Mouse (Mus musculus): ENCODE data around the gene Zdhhc19.
"Not testable (repeated sequence)": the region's sequence is repeated elsewhere in the genome, so short reads cannot be mapped to it uniquely, and the experiment has no call there.

Gene Zdhhc19

GRCm38 (mm10) chr16:32487234-32488111 is 8.6 kb upstream of the Zdhhc19 start, which contains the start of gene Slc51a:
TSS of gene Slc51a (minus strand) at chr16:32487879.
- no peak for DNase-seq (ENCODE audit: low spot score in 2 of 2)

GRCm38 (mm10) chr16:32488939-32489338 is 7.1 kb upstream of the Zdhhc19 start:
- no peak for DNase-seq (ENCODE audit: low spot score in 2 of 2)

- not testable (repeated sequence) for DNase-seq (ENCODE audit: low spot score in 2 of 2)
Measured at GRCm38 (mm10) chr16:32494371-32494770, 1.7 kb upstream of the Zdhhc19 start.

DNA sequence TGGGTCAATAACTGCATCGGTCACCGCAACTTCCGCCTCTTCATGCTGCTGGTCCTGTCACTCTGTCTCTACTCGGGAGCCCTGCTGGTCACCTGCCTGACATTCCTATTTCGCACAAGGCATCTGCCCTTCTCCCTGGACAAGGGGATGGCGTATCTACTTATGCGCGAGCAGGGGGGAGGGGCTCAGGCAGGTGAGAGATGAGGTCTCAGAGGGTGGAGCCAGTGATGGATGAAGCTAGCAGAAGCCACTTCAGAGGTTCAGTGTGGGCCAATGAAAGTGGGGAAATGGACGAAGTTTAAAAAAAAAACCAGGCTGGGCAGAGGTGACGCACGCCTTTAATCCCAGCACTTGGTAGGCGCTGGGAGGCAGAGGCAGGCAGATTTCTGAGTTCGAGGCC is 2.9 kb downstream of the Zdhhc19 start:
- no peak for DNase-seq (ENCODE audit: low spot score in 2 of 2)

- peak; percentile 65 to 82 for DNase-seq (ENCODE audit: low spot score in 2 of 2)
Measured at GRCm38 (mm10) chr16:32499430-32500037, 3.5 kb downstream of the Zdhhc19 start.

DNA sequence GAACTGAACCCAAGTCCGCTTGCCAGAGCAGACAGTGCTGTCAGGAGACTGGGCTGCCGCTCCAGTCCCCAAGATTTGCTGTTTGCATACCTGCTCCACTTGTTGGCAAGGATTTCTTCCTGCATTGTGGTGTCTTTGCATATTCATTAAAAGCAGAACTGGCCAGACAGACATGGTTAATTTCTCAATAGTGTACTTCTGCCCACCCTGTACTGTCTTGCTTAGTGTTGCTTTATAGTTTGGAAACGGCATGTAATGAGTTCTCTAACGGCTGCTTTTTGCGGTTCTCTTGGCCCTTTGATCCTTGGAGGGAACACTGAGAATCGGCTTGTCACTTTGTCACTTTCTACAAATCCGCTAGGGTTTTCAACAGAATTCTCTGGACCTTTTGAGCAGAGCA is 5.4 kb downstream of the Zdhhc19 start:
- no peak for DNase-seq (ENCODE audit: low spot score in 2 of 2)

DNA sequence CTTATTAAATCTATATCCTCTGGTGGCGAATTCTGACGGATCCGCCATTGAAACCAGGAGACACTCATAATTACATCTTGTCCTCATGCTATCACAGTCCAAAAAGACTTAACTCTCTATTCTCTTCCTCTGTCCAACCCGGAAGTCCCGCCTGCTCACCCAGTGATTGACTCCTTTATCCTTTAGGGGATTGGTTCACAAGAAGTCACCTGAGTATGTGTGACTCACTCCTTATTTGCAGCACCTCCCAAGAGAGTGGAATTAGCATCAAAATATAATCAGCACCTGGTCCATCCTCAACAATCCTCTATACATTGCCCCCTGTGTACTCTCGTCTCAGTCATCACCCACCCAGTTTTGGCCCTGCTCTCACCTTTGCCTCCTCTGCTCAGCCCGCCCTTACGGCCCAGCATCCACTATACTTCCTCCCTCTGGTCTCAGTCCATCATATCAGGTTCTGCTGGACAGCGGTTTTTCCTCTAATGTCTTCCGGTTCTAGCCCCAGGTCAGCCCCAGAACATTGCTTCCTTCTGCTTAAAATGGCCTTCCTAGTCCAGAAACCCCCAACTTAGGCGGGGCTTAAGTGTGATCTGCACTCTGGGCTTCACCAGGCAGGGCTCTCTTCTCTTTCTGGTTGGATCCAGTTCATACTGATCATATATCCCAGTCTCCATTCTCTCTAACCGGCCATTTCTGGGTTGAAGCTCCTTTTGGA is 6.7 kb downstream of the Zdhhc19 start:
- DNase-seq (ENCODE audit: low spot score in 2 of 2) = no peak

DNA sequence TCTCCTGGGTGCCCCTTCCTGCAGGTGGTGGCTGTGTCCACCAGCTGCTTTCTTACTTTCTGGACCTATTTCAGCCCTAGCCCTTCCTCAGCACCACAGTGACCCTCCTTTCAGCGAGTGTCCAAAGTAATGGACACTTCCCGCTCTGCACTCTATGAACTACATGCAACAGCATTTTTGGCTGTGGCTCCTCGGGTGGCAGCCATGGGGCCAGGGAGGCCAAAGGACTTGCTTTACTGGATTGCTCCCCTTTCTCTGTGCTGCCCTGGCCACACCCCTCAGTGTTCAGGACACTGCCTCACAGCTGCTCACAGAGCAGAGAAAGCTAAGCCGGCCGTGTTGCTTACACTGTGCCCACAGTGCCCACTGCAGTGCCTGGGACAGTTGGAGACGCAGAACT is 7.6 kb downstream of the Zdhhc19 start:
- no peak for DNase-seq (ENCODE audit: low spot score in 2 of 2)

- no peak for DNase-seq (ENCODE audit: low spot score in 2 of 2)
Measured at GRCm38 (mm10) chr16:32506298-32506697, 10.2 kb downstream of the Zdhhc19 start.

GRCm38 (mm10) chr16:32506868-32507267 is 10.8 kb downstream of the Zdhhc19 start:
- DNase-seq (ENCODE audit: low spot score in 2 of 2) = no peak

DNA sequence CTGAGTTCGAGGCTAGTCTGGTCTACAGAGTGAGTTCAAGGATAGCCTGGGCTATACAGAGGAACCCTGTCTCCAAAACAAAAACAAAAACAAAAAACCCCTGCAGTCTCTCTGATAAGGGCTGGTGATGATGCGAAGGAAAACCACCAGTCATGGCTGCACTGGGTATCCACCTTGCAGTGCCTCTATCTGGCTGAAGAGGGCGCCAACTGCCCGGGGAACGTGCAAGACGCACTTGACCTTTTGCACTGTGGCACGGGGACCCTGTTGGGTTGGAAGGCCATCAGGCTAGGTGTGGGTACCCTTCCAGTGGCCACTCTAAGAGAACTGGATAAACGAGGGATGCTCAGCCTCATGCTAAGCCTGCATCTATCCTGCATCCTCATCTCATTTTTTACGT is 11.3 kb downstream of the Zdhhc19 start:
- DNase-seq (ENCODE audit: low spot score in 2 of 2) = no peak

DNA sequence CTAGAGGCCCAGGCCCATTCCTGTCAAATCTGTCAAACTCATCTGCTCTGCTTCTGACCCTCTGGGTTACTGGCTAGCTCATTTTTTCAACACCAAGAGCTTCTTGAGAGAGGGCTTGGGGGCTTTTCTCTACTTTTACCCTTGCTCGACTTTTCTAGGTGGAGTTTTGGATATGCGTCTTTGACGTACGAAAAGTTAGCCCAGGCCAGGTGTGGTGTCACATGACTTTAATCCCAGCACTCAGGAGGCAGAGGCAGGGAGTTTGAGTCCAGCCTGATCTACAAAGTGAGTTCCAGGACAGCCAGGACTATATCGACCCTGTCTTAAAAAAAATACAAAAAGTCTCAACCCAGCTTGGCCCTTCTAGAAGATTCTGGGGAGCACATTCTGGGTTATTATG is 12.0 kb downstream of the Zdhhc19 start:
- DNase-seq (ENCODE audit: low spot score in 2 of 2) = no peak

DNA sequence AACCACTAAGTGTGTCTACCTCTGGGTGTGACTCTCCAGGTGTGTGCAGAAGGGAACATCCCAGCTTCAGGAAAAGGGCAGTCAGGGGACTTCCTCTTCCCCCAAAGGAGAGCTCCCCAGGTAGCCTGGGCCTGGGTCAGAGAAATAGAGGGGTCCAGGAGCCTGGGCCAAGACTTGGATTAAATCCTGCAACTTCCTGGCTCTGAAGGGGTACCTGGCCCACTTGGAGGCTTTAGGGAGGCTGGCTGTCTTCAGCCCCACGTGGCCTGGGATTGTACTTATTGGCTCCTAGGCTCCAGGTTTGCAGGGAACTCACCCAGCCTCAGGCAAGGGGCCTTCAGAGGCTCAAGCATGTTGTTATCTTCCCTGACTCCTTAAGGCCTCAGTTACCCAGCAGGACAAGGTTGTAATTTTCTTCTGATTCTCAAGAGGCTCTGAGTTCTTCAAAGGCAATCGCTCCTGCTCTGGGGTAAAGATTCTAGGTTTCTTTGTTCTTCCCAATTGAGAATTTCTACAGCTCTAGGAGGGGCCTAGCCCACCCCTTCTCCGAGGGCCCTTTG is 12.5 kb downstream of the Zdhhc19 start:
- no peak for DNase-seq (ENCODE audit: low spot score in 2 of 2)

DNA sequence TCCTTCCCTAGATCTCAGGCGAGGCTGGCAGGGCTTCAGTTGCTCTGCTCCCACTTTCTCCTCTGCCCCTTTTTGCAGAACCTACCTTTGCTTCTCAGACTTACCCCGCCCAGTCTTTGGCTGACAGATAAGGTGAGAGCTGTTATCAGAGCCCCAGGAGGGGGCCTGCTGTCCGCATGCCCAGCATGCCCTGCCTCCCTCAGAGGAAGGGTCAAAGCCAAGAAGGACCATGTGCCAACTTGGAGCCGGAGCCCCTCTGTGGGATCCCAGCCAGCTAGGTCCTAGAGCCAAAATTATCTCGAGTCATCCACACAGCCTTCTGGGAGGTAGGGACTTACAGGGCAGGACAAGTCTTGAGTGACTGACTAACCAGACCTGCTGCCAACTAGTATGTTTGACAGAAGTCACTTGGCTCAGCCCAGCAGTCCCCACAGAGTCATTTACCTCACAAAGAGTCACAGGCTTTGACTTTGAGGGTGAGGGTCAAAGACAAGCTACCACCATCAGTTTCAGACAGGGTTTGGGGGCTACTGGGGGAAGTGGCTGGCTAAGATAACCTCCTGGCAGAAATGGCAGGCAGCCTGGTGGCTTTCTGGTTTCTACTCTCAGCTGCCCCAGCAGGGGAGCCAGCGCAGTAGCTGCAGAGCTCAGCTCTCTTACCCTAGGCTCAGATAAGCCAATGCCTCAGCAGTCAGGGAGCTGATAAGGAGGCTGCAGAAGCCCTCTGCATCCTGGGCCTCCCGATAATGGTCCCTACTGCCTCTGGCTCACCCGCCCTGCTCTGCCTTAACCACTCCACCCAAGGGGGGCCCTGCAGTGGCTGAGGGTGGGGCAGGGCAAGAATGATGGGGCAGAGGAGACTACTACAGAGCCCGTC is 13.2 kb downstream of the Zdhhc19 start:
- DNase-seq (ENCODE audit: low spot score in 2 of 2) = no peak

- no peak for DNase-seq (ENCODE audit: low spot score in 2 of 2)
Measured at GRCm38 (mm10) chr16:32510399-32511337, 14.6 kb downstream of the Zdhhc19 start.

DNA sequence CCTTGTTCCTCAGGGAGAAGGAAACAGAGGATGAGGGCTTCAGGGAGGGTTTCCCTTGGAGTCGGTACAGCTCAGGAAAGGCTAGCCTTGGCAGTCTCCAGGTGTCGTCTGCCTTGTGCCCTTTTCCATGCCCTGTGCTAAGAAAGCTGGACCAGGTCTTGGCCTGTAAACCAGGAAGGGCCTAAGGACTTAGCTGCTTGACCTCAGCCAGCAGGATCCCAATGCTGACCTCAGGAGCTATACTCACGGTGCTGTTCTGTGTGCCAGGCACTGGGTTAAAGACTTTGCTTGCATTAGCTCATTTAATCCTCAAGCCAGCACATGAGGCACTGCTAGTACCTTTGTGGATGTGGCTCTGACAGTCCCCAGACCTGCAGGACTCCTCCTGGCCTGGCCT is 15.3 kb downstream of the Zdhhc19 start:
- DNase-seq (ENCODE audit: low spot score in 2 of 2) = no peak

GRCm38 (mm10) chr16:32511827-32512490 is 15.9 kb downstream of the Zdhhc19 start:
- DNase-seq (ENCODE audit: low spot score in 2 of 2) = no peak

- no peak for DNase-seq (ENCODE audit: low spot score in 2 of 2)
Measured at GRCm38 (mm10) chr16:32512921-32513320, 16.9 kb downstream of the Zdhhc19 start.

DNA sequence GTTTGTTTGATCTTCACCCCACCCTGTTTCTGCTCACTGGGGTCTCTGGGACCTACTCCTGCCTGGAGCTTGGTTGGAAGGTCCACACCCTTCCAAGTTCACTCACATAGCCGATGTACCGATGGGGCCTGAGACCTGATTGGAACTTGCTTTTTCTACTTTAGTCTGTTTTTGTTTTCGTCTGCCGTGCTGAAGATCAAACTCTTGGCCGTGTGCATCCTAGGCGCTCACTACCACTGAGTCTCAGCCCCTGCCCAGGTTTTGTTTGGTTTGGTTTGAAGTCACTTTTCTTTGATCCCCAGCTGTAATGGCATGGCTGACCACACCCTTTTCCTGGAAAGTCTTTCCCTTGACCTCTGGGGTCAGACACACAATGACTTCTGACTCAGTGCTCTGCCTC is 17.3 kb downstream of the Zdhhc19 start:
- DNase-seq (ENCODE audit: low spot score in 2 of 2) = no peak

DNA sequence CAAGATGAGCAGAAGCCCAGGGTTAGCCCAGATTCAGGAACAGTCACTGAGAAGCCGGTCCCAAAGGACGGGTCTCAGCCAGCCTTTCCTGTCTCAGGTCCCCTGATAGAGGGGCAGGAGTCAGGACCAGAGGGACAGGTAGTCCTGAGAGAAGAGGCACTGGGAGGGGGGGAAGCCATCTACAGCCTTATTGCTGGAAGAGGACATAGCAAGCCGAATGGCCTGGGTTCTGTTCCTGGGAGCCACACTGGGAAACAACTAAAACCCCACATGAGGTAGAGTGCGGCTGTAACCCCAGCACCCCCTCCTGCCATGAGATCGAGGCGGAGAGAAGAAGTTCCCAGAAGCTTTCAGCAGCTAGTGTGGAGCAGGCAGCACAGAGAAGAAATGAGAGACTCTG is 17.9 kb downstream of the Zdhhc19 start:
- DNase-seq (ENCODE audit: low spot score in 2 of 2) = no peak

All from urinary bladder, postnatal 4 days (tissue).